Mouse (Mus musculus) MN1 (cell line): ENCODE results near the gene Oprm1.
"Not testable (repeated sequence)": the region's sequence is repeated elsewhere in the genome, so short reads cannot be mapped to it uniquely, and the experiment has no call there.

Source experiments
- DNase-seq: peaks from one replicate; pipeline ENCODE4 v3.0.0-alpha.2; 2016; ENCODE audit warnings: low spot score

Gene Oprm1

DNA sequence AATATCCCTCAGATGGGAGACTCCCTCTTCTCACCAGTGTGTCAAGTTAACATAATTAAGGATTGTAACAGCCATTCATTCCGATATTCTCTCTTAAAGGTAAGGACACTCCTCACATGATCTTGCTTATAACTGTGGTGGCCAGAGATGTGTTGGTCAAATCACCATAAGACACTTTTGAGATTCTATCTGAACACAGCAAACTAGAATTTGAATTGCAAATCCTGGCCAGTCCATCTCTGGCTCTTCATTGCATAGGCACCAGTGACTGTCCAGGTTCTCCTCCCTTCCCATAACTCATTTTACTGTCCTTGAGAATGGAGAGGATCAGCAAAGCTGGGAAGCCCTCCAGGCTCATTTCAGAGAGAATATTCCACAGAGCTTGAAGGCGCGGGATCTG, at the start of gene Oprm1:
Oprm1 (plus strand) TSS at position 301 of the 400 bp plus-strand sequence.
- no peak for DNase-seq

DNA sequence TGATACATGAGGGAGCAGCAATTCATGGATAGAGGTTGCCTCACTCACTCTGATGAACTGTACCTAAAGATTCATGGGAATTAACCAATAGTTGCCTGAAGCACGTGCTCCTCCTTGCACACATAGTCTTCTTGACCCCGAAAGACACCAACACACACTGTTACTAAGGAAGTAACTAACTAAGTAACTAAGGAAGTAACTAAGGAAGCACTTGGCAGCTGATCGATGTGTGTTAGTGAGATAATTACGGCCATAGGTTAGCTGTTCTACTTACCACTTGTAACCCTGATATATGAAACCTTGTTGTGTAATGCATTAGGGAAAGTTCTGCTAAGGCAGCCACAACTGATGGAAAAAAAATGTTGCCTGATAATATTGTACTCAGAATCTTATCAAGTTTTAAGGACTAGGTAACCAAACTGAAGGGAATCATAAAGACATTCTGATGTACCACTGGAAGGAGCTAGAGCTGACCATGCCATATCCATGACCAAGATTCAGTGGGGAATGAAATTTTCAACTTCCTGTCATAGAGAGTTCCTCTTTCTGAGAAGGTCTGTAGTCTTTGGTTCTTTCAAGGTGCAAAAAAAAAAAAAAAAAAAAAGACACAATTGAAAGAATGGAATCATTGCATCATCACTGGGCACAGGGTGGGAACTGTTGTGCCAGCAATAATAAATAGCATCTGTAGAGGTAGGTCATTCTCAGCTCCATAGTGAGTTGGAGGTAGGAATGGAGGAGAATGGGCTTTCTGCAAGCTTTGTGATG, 40.9 kb upstream of the Oprm1 start:
- DNase-seq: no peak

DNA sequence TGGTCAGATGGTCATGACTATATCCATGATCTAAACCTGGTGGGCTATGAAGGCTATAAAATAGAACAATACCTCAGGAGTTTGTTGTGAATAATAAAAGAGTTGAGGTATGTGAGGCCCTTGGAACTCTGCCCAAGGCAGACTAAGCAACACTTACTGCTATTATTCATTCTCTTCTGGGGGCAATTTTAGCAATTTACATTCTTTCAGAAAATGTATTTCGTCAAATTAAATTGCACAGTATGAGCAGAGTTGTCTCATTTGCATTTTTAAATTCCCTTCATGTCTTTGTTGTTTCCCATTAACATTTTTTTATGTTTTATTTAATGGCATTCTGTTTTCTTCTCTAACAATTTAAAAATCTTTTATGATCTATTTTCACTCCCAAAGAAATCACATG, 34.5 kb upstream of the Oprm1 start:
- no peak for DNase-seq

DNA sequence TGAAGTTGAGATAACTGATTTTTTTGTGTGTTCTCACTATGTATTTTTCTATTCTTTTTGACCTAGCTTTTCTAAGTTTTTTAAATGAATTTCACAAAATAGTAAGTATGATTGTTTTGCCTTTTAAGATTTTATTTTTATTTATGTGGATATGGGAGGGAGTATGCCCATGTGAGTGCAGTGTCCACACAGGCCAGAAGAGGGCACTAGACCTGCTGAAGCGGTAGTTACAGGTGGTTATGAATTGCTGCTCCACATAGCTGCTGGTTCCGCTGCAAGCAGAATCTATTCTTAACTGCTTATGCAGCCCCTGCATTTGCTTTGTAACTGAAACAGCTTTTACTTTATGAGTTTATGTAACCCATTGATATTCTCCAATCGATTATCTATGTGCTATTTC, 29.8 kb upstream of the Oprm1 start:
- no peak for DNase-seq

DNA sequence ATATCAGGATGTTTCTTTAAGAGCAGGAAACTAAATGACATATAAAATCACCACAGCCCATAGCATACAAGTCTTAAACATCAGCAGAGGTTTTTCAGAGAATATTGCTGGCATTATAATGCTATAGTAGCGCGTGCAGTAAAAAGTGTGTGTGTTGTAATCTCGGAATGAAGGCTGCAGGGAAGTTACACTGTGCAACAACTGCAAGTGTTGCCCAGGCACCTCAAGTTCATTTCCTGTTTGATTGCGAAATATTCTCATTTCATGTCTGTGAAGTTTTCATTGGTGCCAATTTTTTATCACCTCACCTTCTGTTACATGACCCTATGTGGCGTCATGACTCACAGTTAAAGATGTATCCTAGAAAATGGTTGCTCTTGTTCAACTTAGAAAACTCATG, 4.9 kb upstream of the Oprm1 start:
- DNase-seq: no peak

DNA sequence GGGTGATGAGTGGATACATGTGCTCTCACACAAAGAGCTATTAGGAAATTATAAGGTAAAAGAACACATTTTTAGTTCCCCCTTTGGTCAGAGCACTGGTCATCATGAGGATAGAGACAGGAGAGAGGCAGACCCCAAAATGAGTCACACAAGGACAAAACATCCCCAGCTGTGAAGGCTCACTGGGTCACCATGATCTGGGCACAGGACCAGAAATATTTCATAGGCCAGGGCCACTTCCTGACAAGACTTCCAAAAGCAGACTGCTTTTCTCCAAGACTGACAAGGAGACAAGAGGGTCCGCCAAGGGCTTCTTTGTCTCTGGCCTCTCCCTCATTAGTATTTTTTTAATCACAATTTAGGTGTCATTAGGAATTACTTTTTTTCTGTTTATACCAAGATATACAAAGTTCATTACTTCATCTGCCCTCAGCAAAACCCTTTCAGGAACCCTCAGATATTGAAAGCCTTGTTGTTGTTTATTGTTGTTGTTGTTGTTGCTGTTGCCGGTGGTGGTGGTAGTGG, 3.0 kb downstream of the Oprm1 start, which contains the start of gene Gm10945:
Gm10945 (minus strand) TSS at position 475 of the 525 bp plus-strand sequence.
- no peak for DNase-seq

DNA sequence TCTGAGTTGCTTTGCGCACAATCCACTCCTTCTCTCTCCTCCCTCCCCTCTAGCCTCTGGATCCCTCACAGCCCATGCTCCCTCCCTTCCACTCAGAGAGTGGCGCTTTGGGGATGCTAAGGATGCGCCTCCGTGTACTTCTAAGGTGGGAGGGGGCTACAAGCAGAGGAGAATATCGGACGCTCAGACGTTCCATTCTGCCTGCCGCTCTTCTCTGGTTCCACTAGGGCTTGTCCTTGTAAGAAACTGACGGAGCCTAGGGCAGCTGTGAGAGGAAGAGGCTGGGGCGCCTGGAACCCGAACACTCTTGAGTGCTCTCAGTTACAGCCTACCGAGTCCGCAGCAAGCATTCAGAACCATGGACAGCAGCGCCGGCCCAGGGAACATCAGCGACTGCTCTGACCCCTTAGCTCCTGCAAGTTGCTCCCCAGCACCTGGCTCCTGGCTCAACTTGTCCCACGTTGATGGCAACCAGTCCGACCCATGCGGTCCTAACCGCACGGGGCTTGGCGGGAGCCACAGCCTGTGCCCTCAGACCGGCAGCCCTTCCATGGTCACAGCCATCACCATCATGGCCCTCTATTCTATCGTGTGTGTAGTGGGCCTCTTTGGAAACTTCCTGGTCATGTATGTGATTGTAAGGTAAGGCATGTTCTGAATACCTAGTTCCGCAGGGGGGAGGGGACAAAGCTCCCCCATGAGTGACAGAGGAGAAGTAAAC, 30.4 kb downstream of the Oprm1 start:
- no peak for DNase-seq

DNA sequence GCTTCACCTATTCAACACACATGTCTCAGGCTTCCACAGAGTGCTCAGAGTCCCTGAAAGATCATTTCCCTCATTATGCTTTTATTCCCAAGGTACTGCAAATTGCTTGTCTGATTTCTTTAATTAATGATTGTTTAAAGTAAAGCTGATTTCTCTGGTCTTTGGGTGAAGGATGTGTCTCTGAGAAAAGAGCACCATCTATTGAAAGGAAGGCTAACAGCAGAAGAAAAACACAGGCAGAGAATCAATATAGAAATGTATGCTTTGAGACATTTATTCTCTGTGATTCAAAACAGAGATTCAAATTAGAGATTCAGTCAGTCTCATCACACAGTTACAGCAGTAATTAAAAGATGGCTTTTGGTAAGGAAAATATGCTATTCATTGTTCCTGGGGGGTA, 31.9 kb downstream of the Oprm1 start:
- no peak for DNase-seq

DNA sequence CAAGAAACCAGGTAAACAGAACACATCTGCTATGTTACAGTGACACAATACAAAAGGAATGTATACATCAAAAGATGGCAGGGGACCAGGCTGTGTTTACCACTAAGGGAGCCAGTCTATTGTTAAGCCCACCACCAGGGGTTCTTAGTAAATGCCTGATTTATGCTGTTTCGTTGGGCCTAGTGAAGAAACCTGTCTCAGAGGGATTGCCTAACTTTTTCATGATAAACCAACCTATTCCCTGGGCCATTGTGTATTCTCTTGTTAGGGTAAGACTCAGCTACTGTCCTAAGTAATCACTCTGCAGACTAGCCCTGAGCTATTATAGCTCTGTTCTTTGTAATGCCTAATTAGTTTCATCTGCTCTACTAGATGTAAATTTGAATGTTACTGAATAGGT, 62.3 kb downstream of the Oprm1 start:
- DNase-seq: no peak

DNA sequence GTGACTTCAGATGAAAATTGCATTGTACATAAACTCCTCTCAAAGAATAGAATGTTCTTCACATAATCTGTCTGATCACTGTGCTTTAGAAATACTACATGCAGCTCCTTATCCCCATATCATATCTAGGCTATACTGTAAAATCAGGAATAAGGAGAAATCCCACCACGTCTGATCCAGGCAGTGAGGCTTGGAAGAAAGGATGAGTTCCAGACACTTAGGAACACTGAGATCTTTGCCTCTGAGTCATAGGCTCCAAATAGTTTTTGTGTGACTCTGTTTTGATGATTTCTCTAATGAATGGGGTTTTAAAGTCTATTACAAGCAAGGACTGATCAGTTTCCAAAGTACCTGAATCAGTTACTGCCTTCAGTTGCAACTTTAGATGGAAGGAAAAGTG, 83.9 kb downstream of the Oprm1 start:
- DNase-seq: no peak

DNA sequence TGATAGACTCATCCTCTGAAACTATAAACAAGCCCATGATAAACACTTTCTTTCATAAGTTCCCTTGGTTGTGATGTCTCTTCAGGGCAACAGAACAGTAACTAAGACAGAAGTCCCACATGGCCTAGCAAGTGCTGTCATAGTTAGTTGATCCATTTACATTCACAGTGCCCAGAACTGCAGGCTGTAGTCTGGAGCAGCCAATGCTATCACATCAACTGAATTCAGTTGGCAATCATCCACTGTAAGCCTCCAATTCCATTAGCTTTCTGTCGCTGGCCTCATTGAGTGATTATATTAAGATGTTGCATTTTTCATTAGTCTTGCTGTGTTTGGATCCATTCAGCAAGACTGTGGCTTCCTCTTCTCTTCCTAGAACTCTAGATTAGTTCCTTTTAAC, 88.0 kb downstream of the Oprm1 start:
- DNase-seq: no peak

DNA sequence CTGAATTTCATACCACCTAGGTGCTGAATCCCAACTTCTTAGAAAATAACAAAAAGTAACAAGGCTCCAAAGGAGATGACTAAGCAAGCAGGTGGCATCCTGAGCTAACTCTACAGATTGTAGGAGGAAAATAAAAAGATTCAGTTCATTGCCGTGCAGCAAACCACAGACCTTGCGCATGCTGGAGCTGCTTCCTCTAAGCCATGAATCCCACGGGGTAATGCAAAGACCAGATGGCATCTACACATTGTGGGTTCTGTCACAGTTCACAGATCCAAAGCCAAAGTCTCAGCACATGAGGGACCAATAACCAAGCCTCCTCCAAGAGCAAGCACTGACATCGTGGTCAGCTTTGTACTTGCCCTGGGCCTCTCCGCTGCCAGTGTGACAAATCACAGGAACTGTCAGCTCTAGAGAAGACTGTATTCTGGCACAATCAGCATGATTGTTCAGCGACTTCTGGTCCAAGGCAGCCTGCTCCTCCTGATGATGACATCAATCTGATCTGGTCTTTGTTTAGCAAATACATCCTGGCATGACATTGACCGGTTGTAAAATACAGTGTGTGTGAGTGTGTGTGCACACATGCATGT, 90.0 kb downstream of the Oprm1 start:
- DNase-seq: no peak

DNA sequence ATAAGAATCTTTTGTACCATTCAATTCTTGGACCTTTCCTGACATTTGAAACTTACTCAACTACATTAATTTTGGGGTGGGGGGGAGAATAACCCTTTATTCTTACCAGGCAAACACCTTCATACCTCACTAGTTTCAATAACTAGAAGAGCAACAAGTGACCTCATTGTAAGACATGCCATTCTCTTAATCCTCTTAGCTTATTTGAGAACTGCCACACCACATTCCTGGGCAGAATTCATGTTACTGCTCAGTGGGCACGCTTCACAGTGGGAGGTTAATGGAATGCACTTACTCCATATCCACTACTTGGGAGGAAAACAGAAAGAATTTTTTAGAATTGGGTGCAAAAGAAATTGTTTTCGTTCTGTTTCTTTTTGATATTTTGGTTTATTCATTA, 90.5 kb downstream of the Oprm1 start:
- DNase-seq: no peak

DNA sequence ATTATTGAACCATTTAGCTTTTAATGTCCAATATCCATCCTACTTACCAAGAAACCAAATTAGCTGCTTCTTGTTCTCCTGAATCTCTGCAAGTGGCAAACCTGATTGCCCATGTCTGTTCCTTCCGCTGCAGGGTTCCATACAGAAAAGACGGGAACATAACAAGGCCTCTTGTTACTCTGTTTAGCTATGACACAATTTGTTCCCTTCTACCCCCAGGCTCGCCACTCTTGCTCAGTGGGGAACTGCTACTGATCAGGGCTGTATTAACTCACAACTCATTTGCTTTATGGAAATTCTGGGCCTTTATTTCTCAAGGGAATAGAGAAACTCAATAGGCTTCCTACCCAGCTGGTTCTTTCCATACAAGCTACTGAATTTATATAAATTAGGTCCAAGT, 97.5 kb downstream of the Oprm1 start:
- no peak for DNase-seq

DNA sequence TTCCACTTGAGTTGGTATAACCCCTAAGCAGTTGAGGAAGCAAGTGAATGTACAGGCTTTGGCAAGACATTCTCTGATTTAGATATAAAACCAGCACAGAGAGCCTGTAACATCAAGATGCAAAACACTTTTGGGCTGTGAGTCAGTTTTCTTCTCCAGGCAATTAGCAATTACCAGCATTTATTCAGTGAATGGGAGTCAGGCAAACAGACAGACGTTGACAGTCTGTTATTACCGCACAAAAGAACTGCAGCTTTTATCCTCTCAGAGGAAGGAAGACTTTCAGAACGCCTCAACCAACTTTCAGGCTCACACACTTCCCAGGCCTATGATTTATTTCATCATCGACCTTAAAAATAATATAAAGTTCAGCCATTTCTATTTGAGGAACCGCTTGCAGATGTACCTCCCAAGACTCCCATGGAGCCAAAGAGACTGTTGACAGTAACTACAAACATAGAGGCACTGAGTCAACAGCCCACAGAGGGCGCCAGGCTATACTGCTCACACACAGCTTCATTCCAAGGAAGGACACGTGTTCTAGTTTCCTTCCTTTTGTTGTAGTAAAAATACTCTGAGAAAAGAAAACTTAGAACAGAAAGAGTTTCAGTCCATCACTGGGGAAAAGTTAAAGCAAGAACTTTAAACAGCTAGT, 113.2 kb downstream of the Oprm1 start:
- DNase-seq: no peak

DNA sequence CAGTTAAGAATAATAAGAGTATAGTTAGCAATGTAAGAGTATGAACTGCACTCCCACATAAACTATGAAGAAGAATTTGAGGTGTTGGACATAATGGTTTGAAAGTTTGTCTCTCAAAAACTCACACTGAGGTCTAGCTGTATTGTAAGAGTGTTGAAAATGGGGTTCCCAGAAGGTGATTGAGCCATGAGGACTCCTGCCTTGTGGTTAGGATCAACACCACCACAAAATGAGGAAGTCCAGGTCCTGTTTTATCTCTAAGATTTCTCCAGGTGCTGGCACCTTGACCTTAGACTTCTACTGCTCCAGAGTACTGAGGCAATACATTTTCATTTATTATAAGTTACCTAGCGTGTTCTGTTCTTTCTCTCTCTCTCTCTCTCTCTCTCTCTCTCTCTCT, 115.6 kb downstream of the Oprm1 start:
- DNase-seq: no peak

DNA sequence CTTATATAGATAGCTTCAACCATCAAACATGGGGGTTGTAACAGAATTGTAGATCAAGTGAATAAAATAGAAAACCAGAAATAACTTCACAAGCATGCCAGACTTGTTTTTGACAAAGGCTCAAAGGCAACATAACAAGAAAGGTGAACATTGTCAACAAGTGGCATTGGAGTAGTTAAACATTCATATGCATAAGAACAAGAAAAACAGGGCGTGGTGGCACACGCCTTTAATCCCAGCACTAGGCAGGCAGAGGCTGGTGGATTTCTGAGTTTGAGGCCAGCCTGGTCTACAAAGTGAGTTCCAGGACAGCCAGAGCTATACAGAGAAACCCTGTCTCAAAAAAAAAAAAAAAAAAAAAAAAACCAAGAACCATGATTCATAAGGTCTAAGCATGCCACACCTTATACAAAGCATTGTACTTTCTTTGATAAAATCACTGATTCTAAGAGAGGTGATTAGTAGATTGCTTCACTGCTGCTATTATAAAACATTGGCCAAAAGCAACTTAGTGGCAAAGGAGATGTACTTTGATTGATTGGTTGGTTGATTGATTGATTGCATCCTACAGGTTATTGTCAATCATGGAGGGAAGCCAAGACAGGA, 120.1 kb downstream of the Oprm1 start:
- no peak for DNase-seq

DNA sequence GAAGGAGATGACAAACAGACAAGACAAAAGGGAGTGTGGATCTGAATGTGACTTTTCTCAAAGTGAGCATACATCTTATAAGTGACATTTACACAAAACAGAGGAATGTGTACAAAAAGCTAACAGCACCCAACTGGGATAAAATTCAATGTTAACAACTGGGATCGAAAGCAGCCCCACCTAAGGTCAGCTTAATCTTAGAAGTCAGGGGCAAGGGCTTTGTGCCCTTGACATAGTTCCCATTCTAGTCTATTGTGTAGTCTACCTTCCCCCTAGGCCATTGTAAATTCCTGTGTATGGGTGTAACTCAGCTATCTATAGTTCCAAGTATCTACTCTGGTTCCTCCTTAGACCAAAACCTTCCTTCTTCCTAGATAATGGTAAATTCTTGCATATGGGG, 123.7 kb downstream of the Oprm1 start:
- DNase-seq: not testable (repeated sequence)

DNA sequence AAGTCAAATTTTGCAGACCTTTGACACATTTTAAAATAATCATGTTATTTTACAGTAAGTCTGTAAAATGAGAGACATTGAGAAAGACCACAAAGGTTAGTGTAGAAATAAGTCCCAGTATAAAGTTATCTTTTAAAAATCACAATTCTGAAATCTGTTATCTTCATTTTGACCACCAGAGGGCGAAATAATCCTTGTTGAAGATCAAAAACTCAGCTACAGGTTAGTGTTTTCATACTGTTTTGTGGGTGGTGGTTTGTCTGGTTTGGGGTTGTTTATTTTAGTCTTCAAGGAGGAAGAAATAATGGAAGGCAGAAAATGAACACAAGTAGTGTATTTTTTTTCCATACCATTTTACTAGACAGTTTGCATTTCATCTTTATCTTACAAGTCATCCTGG, 127.2 kb downstream of the Oprm1 start:
- DNase-seq: peak; percentile 30

DNA sequence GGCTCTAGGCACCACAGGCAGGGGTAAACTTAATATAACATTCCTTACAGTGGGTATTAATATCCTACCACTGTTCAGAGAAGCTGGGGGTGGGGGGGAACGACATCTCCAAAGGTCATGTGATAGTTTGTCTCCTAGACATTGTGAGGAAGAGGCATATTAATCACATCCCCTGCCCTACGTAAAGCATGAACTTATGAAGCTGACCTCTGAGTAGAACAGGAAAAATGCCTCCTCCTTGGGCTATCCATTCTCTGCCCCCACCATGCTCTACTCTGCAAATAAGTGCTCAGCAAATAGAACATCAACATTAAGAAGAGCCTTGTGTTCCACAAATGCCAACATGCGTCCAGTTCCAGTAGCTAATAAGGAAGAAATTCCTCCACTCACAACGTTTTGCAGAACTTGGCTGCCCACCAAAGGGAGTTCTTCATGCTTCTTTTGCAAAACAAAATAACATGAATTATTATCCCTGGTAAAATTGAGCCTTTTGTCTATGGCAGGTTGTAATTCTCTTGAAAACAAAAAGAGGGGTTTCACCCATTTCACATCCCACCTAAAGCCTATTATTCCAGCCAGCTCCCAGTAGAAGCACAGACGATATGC, 131.4 kb downstream of the Oprm1 start:
- DNase-seq: no peak

DNA sequence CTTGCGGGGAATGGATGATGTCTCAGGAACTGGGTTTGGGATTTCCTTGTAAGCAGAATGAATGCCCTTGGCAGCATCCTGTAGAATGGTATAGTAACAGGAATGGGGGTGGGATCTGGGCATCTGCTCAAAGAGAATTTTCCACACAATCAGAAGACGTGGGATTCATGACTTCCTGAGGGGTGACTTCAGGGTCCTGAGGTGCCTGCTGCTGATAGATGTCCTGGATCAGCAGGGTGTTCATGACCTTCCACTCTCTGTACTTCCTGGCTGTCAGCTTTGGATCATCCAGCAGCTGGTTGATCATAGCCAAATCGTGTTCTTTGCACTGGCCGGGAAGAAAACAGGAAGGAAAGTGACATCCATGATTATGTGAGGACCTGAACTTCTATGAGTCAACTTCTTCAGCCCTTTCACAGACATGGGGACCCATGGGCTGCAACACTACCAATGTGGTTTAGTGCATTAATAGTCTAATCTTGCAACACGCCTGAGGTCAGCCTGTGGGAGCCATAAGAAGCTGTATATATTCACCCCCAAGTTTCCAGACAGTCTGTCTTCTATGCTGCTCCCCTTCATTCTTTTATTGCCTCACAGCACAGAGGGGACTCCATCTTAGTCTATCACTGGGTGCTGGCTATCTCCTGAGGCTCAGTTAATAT, 132.2 kb downstream of the Oprm1 start:
- no peak for DNase-seq
